Mouse (Mus musculus): ENCODE data around the gene Rbms3.

The Rbms3 gene

DNA sequence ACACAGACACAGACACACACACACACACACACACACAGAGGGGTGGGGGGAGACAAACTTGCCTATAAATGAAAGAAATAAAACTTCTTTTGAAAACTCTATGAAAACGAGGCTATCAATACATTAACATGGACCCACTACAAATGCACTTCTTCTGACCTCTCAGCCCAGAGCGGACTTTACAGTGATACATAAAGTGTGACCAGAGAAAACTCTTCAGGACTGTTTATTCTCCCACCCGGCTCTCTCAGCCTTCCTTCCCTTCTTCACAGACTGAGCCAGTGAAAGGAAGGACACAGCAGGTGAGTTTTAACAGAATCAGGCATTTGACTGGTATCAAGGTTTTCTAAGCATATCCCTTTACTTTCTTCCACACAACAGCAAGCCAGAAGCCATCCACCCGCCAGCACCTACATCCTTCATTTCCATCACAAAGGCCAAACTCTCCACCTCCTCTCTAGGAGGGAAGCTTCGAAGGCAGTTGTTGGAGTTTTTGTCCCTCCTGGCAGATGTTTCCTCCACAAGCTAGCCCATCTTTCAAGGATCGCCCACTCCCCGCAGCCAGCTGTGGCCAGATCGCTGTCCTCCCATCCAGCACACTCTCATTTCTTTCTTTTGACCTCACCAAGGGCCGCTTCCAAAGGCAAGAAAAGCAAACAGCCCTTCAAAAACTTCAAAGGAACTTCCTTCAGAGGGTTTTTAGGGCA is 980.5 kb downstream of the Rbms3 start:
- no peak for DNase-seq (ENCODE audit: low read depth, low spot score)

- DNase-seq (ENCODE audit: low read depth, low spot score), result no peak
These were observed 985.1 kb downstream of the Rbms3 start for GRCm38 (mm10) chr9:116644616-116645015.

DNA sequence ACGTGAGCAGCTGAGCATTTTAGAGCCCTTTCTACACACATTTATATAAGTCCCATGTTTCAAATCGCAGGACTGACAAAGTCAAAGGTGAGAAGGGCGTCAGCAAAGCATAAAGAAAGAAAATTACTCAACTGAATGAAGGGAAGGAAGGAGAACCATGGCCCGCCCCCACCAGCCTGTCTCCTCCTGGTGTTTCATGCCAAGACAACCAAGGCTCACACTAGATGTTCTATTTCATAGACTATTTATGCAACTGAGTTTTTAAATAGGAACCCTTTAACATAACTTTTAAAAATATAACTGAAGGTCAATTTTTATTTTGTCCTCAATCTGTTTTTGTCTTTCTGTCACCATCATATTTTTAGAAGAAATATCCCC is 989.4 kb downstream of the Rbms3 start:
- DNase-seq (ENCODE audit: low read depth, low spot score), result no peak

GRCm38 (mm10) chr9:116639597-116640301 is 990.0 kb downstream of the Rbms3 start:
- DNase-seq (ENCODE audit: low read depth, low spot score), result peak; percentile 22

DNA sequence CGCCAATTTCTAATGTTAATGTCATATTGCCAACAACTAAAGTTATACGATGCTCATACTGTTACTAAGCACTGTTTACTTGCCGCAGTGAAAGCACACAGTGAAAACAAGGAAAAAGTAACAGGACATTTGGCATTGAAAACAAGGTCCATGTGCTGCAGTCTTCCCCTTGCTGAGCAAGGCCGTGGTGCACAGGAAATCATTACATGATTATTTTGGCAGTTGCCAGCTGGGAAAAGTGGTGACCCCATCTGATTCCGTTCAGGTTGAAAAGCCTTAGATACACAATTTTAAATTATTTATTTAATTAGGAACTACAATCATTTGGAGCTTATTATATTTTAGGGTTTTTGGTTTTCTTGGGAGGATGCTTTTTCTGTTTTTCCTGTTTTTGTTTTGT is 995.9 kb downstream of the Rbms3 start:
- DNase-seq (ENCODE audit: low read depth, low spot score), result no peak

- no peak for DNase-seq (ENCODE audit: low read depth, low spot score)
These were observed 996.6 kb downstream of the Rbms3 start for GRCm38 (mm10) chr9:116633075-116633474.

DNA sequence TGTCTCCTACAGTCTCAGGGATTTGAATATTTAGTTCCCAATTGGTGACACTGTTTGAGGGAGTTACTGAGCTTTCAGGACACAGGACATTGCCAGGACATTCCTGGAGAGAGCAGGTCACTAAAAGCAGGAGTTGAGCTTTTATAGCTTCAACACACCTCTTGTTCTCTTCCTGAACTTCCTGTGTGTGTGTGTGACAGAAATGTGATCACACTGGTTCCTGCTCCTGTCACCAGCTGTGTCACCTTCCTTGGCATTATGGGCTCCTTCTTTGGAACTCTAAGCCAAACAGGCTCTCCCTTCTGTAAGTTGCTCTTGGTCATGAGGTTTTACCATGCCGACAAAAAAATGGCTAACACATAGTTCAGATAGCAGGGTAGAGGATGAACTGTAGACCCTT is 997.9 kb downstream of the Rbms3 start:
- DNase-seq (ENCODE audit: low read depth, low spot score), result no peak

- DNase-seq (ENCODE audit: low read depth, low spot score), result peak; percentile 26
These were observed 998.9 kb downstream of the Rbms3 start for GRCm38 (mm10) chr9:116630805-116631204.

DNA sequence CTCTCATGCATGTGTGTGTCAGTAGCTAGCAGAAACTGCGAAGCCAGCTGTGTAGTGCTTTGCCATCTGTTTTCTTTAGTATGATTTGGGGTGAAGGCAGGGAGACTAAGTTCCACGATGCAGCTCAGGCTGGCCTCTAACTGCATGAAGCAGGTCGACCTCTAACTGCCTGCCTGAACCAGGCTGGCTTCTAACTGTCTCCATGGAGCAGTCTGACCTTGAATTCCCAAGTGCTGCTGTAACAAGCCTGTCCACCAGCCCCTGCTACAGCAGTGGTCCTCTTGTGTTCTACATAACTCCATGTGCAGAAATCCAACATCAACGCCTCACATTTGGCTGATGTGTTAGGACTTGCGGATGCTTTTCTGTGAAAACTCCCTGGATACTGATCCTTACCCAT is 1009.3 kb downstream of the Rbms3 start:
- no peak for DNase-seq (ENCODE audit: low read depth, low spot score)

DNA sequence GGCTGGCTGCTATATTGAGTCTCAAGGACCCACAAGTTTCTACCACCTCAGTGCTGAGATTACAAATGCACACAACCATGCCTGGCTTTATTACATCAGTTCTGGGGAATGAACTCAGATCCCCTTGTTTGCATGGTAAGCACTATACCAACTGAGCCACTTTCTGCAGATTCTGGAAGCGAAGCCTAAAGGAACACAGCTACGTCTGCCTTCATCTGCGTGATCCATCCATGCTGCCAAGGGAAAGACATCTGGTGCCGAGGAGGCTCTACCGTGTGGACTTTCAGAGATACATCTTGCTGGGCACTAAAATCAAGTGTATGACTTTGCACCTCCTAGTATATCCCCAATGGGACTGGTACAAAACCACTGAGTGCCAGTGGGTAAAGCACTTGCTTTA is 1010.8 kb downstream of the Rbms3 start:
- DNase-seq (ENCODE audit: low read depth, low spot score), result no peak

- no peak for DNase-seq (ENCODE audit: low read depth, low spot score)
These were observed 1016.4 kb downstream of the Rbms3 start for GRCm38 (mm10) chr9:116613276-116613675.

DNA sequence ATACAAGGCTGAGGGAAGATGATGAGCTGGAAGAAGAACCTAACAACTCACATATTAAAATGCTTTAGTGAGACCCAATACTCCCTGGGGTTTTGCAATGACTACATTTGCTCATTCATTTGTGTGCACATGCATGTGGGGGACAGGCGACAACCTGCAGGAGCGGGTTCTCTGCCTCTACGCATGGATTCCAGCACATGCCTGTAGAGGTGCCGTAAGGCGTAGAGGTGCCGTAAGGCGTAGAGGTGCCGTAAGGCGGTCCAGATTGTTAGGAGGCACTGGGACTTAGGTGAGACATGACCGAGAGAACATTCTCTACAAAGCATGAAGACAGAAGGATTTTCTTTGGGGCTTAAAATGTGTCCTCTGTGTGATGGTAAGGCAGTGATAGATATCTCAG is 1033.7 kb downstream of the Rbms3 start:
- no peak for DNase-seq (ENCODE audit: low read depth, low spot score)

DNA sequence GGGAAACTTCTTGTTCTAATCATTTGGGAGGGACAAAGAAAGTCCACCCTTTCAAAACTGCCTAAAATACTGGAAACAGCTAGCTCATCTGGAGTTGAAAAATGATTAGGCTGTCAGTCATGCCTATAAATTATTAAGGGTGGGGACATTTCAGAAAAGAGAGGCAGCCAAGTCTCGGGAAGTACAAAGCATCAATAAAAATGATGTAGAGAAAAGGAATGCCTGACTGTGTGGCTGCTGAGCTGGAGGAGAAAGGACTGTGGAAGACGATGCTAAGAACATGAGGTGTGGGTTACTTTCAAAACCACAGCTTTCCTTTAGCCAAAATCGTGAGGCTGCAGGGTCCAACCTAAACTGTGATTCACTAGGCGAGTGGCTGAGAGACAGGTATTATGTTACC is 1037.2 kb downstream of the Rbms3 start:
- DNase-seq (ENCODE audit: low read depth, low spot score), result peak; percentile 16

GRCm38 (mm10) chr9:116591071-116591470 is 1038.6 kb downstream of the Rbms3 start:
- DNase-seq (ENCODE audit: low read depth, low spot score), result peak; percentile 65

DNA sequence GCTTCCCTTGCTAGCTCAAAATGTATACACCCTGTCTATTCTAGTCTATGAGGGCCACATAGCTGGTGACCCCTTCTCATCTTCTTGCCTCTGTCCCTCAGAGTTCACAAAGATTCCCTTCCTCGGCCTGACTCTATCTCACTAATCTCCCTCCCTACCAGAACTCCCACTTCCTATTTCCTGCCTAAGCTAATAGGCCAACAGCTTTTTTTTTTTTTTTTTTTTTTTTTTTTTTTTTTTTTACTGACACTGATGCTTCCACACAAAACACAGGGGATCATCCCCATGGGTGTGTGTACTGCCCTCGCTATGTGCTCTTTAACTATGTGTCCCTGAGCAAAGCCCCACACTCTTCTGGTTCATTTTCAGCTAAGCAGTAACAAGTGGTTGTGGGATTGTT is 1060.0 kb downstream of the Rbms3 start:
- DNase-seq (ENCODE audit: low read depth, low spot score), result no peak

- DNase-seq (ENCODE audit: low read depth, low spot score), result no peak
These were observed 1063.0 kb downstream of the Rbms3 start for GRCm38 (mm10) chr9:116566711-116567110.

DNA sequence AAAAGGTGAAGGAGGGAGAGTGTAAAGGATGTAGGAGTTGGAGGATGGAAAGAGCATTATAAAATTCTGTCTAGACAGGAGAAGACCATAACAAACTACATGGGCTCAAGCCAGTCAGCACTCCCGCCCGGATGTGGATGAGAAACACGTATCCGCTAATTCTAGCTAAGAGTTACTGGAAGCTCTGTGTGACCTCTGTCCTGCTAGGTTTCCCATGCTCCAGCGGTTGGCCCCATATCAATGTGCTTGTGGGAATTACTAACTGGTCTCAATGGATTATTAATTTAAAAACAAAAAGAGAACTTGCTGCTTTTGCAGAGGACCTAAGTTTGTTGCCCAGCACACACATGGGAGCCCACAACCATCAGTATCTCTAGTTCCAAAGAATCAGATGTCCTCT is 1071.9 kb downstream of the Rbms3 start:
- peak; percentile 20 for DNase-seq (ENCODE audit: low read depth, low spot score)

DNA sequence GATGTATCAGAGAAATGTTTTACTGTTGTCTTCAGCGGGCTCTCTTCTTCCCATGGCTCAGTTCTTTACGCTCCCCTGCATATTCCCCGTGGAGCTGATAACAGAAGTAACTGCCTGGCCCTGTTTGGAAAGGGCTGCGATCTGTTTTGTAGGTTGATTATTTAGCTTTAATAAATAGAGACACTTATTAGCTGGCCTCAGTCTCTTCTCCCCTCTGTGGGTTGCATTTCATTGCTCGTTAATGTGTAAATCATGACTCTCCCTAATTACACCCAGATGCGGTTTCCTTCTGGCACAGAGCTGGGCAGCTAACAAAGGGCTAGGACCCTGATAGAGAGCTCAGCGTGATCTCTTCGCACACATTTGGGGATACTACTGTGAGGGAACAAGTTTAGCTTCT is 1073.1 kb downstream of the Rbms3 start:
- no peak for DNase-seq (ENCODE audit: low read depth, low spot score)

GRCm38 (mm10) chr9:116553181-116553580 is 1076.5 kb downstream of the Rbms3 start:
- no peak for DNase-seq (ENCODE audit: low read depth, low spot score)

- no peak for DNase-seq (ENCODE audit: low read depth, low spot score)
These were observed 1083.6 kb downstream of the Rbms3 start for GRCm38 (mm10) chr9:116546156-116546555.

- no peak for DNase-seq (ENCODE audit: low read depth, low spot score)
These were observed 1086.9 kb downstream of the Rbms3 start for GRCm38 (mm10) chr9:116542793-116543192.

GRCm38 (mm10) chr9:116541976-116542375 is 1087.7 kb downstream of the Rbms3 start:
- DNase-seq (ENCODE audit: low read depth, low spot score), result no peak

DNA sequence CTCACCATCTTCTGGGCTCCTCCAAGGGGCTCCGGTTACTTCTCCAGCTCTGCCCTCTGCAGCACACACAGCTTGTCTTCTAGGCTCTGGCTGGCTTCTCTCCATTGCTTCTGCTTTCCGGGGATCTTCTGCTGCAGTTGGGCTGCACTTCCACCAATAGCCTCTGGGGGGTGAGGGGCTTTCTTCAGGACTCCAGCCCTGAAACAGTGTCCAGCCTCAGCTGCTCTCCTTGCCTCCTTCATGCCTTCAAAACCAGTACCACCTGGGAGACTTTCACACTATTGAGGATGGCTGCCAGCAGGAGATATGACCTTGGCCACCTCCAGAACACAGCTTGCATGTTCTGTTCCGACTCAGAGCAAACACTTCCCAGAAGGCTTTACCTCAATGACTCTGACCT is 1094.0 kb downstream of the Rbms3 start:
- no peak for DNase-seq (ENCODE audit: low read depth, low spot score)

All from skeletal muscle tissue, adult 2 months (tissue).